Mouse (Mus musculus) ovary, adult 18-20 months (tissue): Measurements from ENCODE around the gene Rab9b.

ENCODE experiments used
- DNase-seq: peaks from one replicate; pipeline ENCODE4 v3.0.0; 2022; ENCODE audit warnings: low spot score, mixed read lengths

Gene Rab9b

DNA sequence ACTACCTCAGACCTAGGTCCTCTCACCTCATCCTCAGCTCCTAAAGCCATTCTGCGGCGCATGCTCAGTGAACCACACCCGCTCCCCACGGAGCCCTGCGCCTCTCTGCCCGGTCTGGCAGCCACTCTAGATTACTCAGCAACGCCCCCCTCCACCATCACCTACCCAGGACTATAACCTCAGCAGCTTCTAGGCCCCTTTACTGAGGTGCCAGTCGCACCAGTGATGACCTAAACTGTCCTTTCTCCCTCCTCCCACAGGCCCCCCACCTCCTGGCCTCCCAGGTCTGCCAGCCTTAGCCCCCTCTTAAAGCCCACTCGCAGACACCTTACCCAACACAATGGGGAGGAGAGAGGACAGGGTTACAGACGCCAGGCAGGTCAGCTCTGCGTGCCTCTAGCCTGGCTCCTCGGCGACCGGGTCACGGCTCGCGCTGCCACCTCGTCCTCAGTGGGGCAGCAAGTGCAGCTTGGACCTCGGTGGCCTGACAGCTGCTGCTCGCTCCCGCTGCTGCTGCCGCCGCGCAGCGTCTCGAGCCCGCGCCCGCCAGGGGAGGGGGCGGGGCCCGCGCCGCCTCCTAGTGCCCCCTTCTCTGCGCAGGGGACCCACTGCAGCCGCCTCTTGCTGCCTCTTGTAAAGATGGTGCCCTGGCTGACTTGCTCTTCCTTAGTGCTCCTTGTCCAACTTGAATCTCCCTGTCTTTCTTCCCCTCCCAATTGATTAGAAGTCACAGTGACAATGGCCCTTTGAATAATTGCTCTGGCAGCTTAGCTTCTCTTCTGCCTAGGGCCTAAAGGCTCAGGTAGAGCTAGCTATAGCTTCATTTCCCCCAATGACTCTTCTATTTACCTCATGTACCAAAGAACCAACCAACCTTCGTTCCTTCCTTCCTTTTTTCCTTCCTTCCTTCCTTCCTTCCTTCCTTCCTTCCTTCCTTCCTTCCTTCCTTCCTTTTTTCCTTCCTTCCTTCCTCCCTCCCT lies at the start of gene Rab9b:
Rab9b (minus strand) TSS at position 695 of the 980 bp plus-strand sequence.
- no peak for DNase-seq

DNA sequence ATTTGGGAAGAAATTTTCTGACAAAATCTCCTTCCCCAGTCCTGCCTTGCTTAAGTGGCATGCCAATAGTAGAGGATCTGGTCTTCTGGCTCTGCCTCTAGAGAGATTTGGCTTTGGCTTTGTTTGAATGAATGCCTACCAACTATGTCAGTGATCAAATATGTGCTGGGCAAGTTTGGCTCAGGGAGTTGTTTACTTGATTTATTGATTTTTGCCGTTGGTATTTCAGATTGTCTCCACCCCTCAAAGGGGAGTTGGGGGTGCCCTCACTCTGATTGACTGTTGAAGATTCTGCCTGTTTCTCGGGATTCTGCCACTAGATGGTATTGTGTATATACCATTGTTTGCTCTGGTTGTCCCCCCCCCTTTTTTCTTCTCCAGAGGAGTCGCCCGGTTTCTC lies 35.8 kb upstream of the Rab9b start:
- DNase-seq: no peak

DNA sequence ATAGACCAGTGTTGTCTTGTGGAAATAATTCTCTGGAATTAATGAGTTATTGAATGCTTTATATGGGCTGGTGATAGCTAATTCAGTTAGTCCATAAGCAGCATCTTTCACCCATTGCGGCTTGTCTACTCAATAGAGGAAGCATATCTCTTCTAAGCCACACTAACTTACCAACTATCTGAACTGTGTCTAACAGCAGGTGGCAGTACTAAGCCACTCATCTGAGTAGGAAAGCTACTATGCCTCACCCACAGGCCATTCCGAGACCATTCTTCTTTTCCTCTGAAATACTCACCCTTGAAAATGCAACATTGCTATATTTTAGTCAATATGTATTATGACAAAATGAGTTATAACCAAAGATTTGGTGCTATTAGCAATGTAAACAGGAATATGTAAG lies 27.2 kb upstream of the Rab9b start:
- no peak for DNase-seq

DNA sequence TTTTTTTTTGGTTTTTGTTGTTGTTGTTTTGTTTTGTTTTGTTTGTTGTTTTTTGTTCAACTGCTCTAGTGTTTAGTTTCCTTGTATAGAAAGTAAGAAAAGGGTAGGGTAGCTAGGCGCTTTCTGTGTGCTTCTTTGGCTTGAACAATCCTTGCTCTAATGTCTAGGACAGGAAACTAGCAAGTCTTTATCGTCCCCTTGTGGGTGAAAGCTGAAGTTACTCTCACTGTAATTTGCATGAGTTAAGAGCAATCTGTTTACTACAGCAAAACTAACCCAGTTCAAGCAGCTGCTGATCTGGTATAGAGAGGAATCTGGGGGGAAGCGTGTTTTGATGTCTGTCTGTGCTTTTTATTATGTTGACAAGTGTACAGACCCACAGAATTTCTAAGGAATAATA lies 18.3 kb downstream of the Rab9b start:
- DNase-seq: no peak

DNA sequence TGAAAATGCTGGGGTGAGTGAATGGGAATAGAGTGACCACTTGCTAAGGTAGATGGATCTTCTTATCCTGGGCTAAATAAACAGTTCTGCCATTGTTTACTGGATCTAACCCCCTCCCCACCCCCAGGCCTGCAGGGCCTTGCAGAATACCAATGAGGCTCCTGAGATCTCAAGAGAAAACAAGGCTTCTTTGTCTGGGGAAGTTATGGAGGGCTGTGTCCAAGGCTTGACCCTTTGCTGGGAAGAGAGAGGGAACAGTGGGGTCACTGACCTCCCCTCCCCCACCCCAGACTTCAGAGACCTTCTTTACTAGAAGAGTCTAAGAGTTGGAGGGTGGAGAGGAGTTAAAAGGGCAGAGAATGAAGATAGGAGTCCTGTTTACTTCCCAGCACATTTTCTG lies 39.9 kb downstream of the Rab9b start:
- DNase-seq: no peak

GRCm38 (mm10) chrX:136825016-136825415 lies 43.5 kb downstream of the Rab9b start:
- no peak for DNase-seq

DNA sequence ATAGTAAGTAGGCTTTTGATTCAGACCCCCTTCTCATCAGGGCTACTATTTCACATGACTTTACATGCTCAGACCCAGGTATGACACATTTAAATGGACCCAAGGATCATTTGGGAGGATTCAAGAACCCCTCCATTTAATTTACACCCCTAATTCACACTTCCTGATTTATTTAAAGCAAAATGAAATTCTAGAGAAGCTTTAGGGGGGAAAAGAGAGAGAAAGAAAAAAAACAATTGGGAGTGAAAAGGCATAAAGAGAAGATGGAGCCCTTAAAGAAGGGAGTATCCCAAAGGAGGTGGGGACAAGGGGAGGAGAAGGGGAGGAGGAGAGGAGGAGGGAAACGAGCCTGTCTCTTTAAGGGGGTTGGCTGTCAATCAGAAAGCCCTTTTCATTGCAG lies 46.2 kb downstream of the Rab9b start, which contains the start of gene Plp1:
Plp1 (plus strand) TSS at position 301 of the 400 bp plus-strand sequence.
- no peak for DNase-seq

- DNase-seq: peak; percentile 49
These were observed 48.3 kb downstream of the Rab9b start for GRCm38 (mm10) chrX:136820250-136820649.

DNA sequence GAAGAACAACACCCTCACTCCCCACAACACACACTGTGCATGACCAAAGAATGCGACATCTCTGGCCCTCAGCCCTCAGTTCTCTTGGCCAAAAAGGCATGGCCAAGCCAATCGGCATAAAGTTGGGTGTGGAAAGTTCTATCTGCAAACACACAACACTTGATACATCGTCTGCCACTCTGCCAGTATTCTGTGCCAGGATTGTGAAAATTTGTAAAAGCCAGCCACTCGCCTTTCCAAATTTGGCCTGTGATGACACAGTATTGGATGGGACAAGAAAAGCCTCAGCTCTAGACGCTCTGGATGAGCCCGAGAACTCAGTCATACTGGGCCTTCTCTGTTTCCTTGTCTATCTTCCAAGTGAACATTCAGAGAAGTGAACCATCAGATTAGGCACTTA lies 48.8 kb downstream of the Rab9b start:
- no peak for DNase-seq
